Mouse (Mus musculus) hindbrain, embryonic 11.5 days (tissue): Measurements from ENCODE around the gene Ahcyl2. TPM values are rescaled to one million over a fixed set of nuclear protein-coding genes. Genes with fewer than 3 reads are reported as not detected.

Experiments used
- ATAC-seq: fragments of 200-750 bp; cut with Nextera tagmentation; 2 replicates; pipeline ENCODE4 v1.8.0; 2017; ENCODE audit warnings: mild to moderate bottlenecking, moderate TSS enrichment, moderate library complexity; ENCODE audit not compliant: low FRiP score
- DNase-seq: peaks from one replicate; pipeline ENCODE4 v3.0.0-alpha.2; 2015; ENCODE audit warnings: low spot score
- H3K27ac ChIP-seq: fragments of 300-500 bp; sonication (generic); 2 replicates; pipeline ENCODE4 v1.5.1; 2014; ENCODE audit warnings: mild to moderate bottlenecking, low read depth, low read length
- H3K27me3 ChIP-seq: fragments of 300-500 bp; sonication (generic); 2 replicates; pipeline ENCODE4 v1.6.1; 2014; ENCODE audit warnings: mild to moderate bottlenecking, low read length, moderate library complexity, mixed read lengths; ENCODE audit not compliant: control insufficient read depth, insufficient read depth
- H3K36me3 ChIP-seq: fragments of 300-500 bp; sonication (generic); 2 replicates; pipeline ENCODE4 v1.6.1; 2014; ENCODE audit warnings: mild to moderate bottlenecking, low read length, moderate library complexity, mixed read lengths; ENCODE audit not compliant: control insufficient read depth, insufficient read depth
- H3K4me1 ChIP-seq: fragments of 300-500 bp; sonication (generic); replicated peaks from 2 replicates; pipeline ENCODE4 v1.6.1; 2014; ENCODE audit warnings: low read length, mixed read lengths; ENCODE audit not compliant: control insufficient read depth, insufficient read depth
- H3K4me2 ChIP-seq: fragments of 300-500 bp; sonication (generic); replicated peaks from 2 replicates; pipeline ENCODE4 v1.6.1; 2014; ENCODE audit warnings: mild to moderate bottlenecking, low read depth, low read length
- H3K4me3 ChIP-seq: fragments of 300-500 bp; sonication (generic); 2 replicates; pipeline ENCODE4 v1.5.1; 2014; ENCODE audit warnings: low read depth, low read length
- H3K9ac ChIP-seq: fragments of 300-500 bp; sonication (generic); 2 replicates; pipeline ENCODE4 v1.6.1; 2014; ENCODE audit warnings: low read depth, low read length
- H3K9me3 ChIP-seq: fragments of 300-500 bp; sonication (generic); 2 replicates; pipeline ENCODE4 v1.6.1; 2016; ENCODE audit warnings: low read length; ENCODE audit not compliant: control insufficient read depth
- WGBS: fragments of 180-500 bp; shearing (Covaris S2); extraction: QIAGEN DNeasy Blood & Tissue Kit; methylation state at CpG from one replicate; pipeline ENCODE4 v1.1.7; 2014; 5-methylcytosine and 5-hydroxymethylcytosine counted together
- polyA plus RNA-seq: library from polyadenylated mRNA; unstranded; fragments of >200 nt; fragmentation: Nextera tagmentation; extraction: Ambion mirVana; gene quantifications from 2 replicates; pipeline ENCODE4 v1.2.1, GENCODE M21; 2014

Ahcyl2 gene
- polyA plus RNA-seq, 1 experiment from 2014 or later = 17.4 TPM

GRCm38 (mm10) chr6:29880796-29881195 lies 113.0 kb downstream of the Ahcyl2 start:
- Histone ChIP-seq H3K27ac (no peak overlapping the region), H3K4me3 (no peak overlapping the region), H3K4me1 (no peaks in the 10 kb centered on the region), H3K9me3 (no peaks in the 10 kb centered on the region), H3K27me3 (no peaks in the 10 kb centered on the region), H3K4me2 (no peak overlapping the region), H3K9ac (no peak overlapping the region), H3K36me3 (no peaks in the 10 kb centered on the region)
- ATAC-seq (no peak), DNase-seq (no peak)
- WGBS = 91% methylated on average over 3 of the region's 3 CpGs

- ATAC-seq = no peak
- Histone ChIP-seq H3K36me3 (0 out of 2 replicates have a peak, but pooled peaks cover 2% of the 10 kb centered on the region), H3K4me2 (no peak overlapping the region), H3K27me3 (no peaks in the 10 kb centered on the region), H3K4me3 (no peak overlapping the region), H3K4me1 (no peaks in the 10 kb centered on the region), H3K27ac (no peak overlapping the region), H3K9ac (no peak overlapping the region), H3K9me3 (no peaks in the 10 kb centered on the region)
- WGBS = 83% methylated on average over 2 of the region's 2 CpGs
- no peak for DNase-seq
Measured at GRCm38 (mm10) chr6:29881936-29882335, 114.1 kb downstream of the Ahcyl2 start.

- H3K27ac ChIP-seq = no peak overlapping the region
- H3K4me3 ChIP-seq = no peak overlapping the region
- 0 out of 2 replicates have a peak, but pooled peaks cover 2% of the 10 kb centered on the region for H3K36me3 ChIP-seq
- ATAC-seq (no peak), DNase-seq (no peak)
- 79% methylated on average over 6 of the region's 6 CpGs for WGBS
- no peaks in the 10 kb centered on the region for H3K4me1 ChIP-seq
- H3K9me3 ChIP-seq = no peaks in the 10 kb centered on the region
- H3K27me3 ChIP-seq = no peaks in the 10 kb centered on the region
- no peak overlapping the region for H3K9ac ChIP-seq
- no peak overlapping the region for H3K4me2 ChIP-seq
Measured at GRCm38 (mm10) chr6:29882870-29883269, 115.1 kb downstream of the Ahcyl2 start.

- no peaks in the 10 kb centered on the region for H3K4me1 ChIP-seq
- no peaks in the 10 kb centered on the region for H3K9me3 ChIP-seq
- H3K27me3 ChIP-seq = no peaks in the 10 kb centered on the region
- no peaks in the 10 kb centered on the region for H3K36me3 ChIP-seq
- DNase-seq = no peak
- H3K4me2 ChIP-seq = no peak overlapping the region
- H3K27ac ChIP-seq = no peak overlapping the region
- 78% methylated on average over 11 of the region's 11 CpGs for WGBS
- H3K9ac ChIP-seq = no peak overlapping the region
- H3K4me3 ChIP-seq = no peak overlapping the region
- no peak for ATAC-seq
Measured at GRCm38 (mm10) chr6:29891151-29891550, 123.3 kb downstream of the Ahcyl2 start.

- no peak overlapping the region for H3K4me2 ChIP-seq
- no peak overlapping the region for H3K27ac ChIP-seq
Measured at GRCm38 (mm10) chr6:29896976-29897375, 129.2 kb downstream of the Ahcyl2 start.

GRCm38 (mm10) chr6:29901450-29901849 lies 133.6 kb downstream of the Ahcyl2 start:
- no peak overlapping the region for H3K4me2 ChIP-seq
- H3K4me3 ChIP-seq = no peak overlapping the region
- 100% methylated on average over 1 of the region's 1 CpGs for WGBS
- ATAC-seq (no peak), DNase-seq (no peak)
- no peaks in the 10 kb centered on the region for H3K36me3 ChIP-seq
- H3K27me3 ChIP-seq = no peaks in the 10 kb centered on the region
- H3K9me3 ChIP-seq = no peaks in the 10 kb centered on the region
- no peaks in the 10 kb centered on the region for H3K4me1 ChIP-seq
- H3K27ac ChIP-seq = no peak overlapping the region
- no peak overlapping the region for H3K9ac ChIP-seq

More at GRCm38 (mm10) chr6:29896976-29897375, 129.2 kb downstream of the Ahcyl2 start:
- Histone ChIP-seq H3K27me3 (no peaks in the 10 kb centered on the region), H3K36me3 (no peaks in the 10 kb centered on the region), H3K4me3 (no peak overlapping the region), H3K9ac (no peak overlapping the region), H3K4me1 (no peaks in the 10 kb centered on the region), H3K9me3 (no peaks in the 10 kb centered on the region)
- 92% methylated on average over 3 of the region's 3 CpGs for WGBS
- ATAC-seq = no peak
- DNase-seq = no peak

GRCm38 (mm10) chr6:29902256-29902655 lies 134.4 kb downstream of the Ahcyl2 start:
- H3K27ac ChIP-seq = no peak overlapping the region
- no peak for ATAC-seq
- WGBS = 86% methylated on average over 2 of the region's 2 CpGs

GRCm38 (mm10) chr6:29903343-29903914 lies 135.6 kb downstream of the Ahcyl2 start:
- Histone ChIP-seq H3K4me2 (no peak overlapping the region), H3K4me3 (no peak overlapping the region), H3K27me3 (no peaks in the 10 kb centered on the region), H3K9ac (no peak overlapping the region), H3K27ac (no peak overlapping the region), H3K4me1 (no peaks in the 10 kb centered on the region), H3K9me3 (no peaks in the 10 kb centered on the region), H3K36me3 (no peaks in the 10 kb centered on the region)
- no peak for ATAC-seq
- DNase-seq = no peak
- WGBS = 93% methylated on average over 3 of the region's 3 CpGs

More at GRCm38 (mm10) chr6:29902256-29902655, 134.4 kb downstream of the Ahcyl2 start:
- no peaks in the 10 kb centered on the region for H3K27me3 ChIP-seq
- no peaks in the 10 kb centered on the region for H3K36me3 ChIP-seq
- no peaks in the 10 kb centered on the region for H3K4me1 ChIP-seq
- DNase-seq = no peak
- no peak overlapping the region for H3K9ac ChIP-seq
- no peaks in the 10 kb centered on the region for H3K9me3 ChIP-seq
- no peak overlapping the region for H3K4me2 ChIP-seq
- H3K4me3 ChIP-seq = no peak overlapping the region

- no peak for ATAC-seq
Measured at GRCm38 (mm10) chr6:29904281-29904680, 136.5 kb downstream of the Ahcyl2 start.

More at GRCm38 (mm10) chr6:29904281-29904680, 136.5 kb downstream of the Ahcyl2 start:
- Histone ChIP-seq H3K4me3 (no peak overlapping the region), H3K27me3 (no peaks in the 10 kb centered on the region), H3K9me3 (no peaks in the 10 kb centered on the region), H3K36me3 (no peaks in the 10 kb centered on the region), H3K27ac (no peak overlapping the region), H3K4me2 (no peak overlapping the region), H3K4me1 (no peaks in the 10 kb centered on the region), H3K9ac (no peak overlapping the region)
- 86% methylated on average over 3 of the region's 3 CpGs for WGBS
- DNase-seq = no peak
